Mouse (Mus musculus): Measurements from ENCODE around the gene Fxyd7. TPM values are rescaled to one million over a fixed set of nuclear protein-coding genes. Genes with fewer than 3 reads are reported as not detected.

Fxyd7 gene
- polyA plus RNA-seq, 1 experiment from 2014 or later, result 21.6 TPM

Small RNAs within 50 kb of the gene (microRNA-seq; reads per million reads assigned to microRNA genes)
- not detected for gene Mir7050

Other genes with a start within 250 kb of the Fxyd7 start
- 14.9 and 26.5 TPM in 2 replicates for gene Ffar2, start 227.7 kb downstream of the Fxyd7 start, polyA plus RNA-seq (2015; fragmentation: Nextera tagmentation; extraction: Ambion mirVana)
- gene Ffar3, start 195.3 kb downstream of the Fxyd7 start, polyA plus RNA-seq (2015; fragmentation: Nextera tagmentation; extraction: Ambion mirVana), result 0.31 and 0.41 TPM in 2 replicates
- gene Ffar1, start 189.9 kb downstream of the Fxyd7 start, polyA plus RNA-seq (2015; fragmentation: Nextera tagmentation; extraction: Ambion mirVana), result 0.26 and 0.30 TPM in 2 replicates
- 0.15 and 0.22 TPM in 2 replicates for gene Cd22, start 171.1 kb downstream of the Fxyd7 start, polyA plus RNA-seq (2015; fragmentation: Nextera tagmentation; extraction: Ambion mirVana)
- gene Mag, start 136.6 kb downstream of the Fxyd7 start, polyA plus RNA-seq (2015; fragmentation: Nextera tagmentation; extraction: Ambion mirVana), result 0.31 and 0.48 TPM in 2 replicates
- gene Hamp2, start 126.8 kb downstream of the Fxyd7 start, polyA plus RNA-seq (2015; fragmentation: Nextera tagmentation; extraction: Ambion mirVana), result 0.62 TPM in 1 of 2 replicates, not detected in the other
- 0.39 and 1.8 TPM in 2 replicates for gene Hamp, start 107.4 kb downstream of the Fxyd7 start, polyA plus RNA-seq (2015; fragmentation: Nextera tagmentation; extraction: Ambion mirVana)
- 19.9 and 22.9 TPM in 2 replicates for gene Usf2, start 94.7 kb downstream of the Fxyd7 start, polyA plus RNA-seq (2015; fragmentation: Nextera tagmentation; extraction: Ambion mirVana)
- gene Lsr, start 78.0 kb downstream of the Fxyd7 start, polyA plus RNA-seq (2015; fragmentation: Nextera tagmentation; extraction: Ambion mirVana), result 102 and 116 TPM in 2 replicates
- 8.7 and 9.7 TPM in 2 replicates for gene Fam187b, start 77.7 kb downstream of the Fxyd7 start, polyA plus RNA-seq (2015; fragmentation: Nextera tagmentation; extraction: Ambion mirVana)
- 27.1 and 29.0 TPM in 2 replicates for gene Fxyd5, start 9.0 kb downstream of the Fxyd7 start, polyA plus RNA-seq (2015; fragmentation: Nextera tagmentation; extraction: Ambion mirVana)
- gene Fxyd1, start 5.7 kb upstream of the Fxyd7 start, polyA plus RNA-seq (2015; fragmentation: Nextera tagmentation; extraction: Ambion mirVana), result 89.3 and 110 TPM in 2 replicates
- 1.6 and 1.9 TPM in 2 replicates for gene Lgi4, start 7.9 kb upstream of the Fxyd7 start, polyA plus RNA-seq (2015; fragmentation: Nextera tagmentation; extraction: Ambion mirVana)
- 364 and 383 TPM in 2 replicates for gene Fxyd3, start 25.2 kb upstream of the Fxyd7 start, polyA plus RNA-seq (2015; fragmentation: Nextera tagmentation; extraction: Ambion mirVana)
- gene Hpn, start 63.8 kb upstream of the Fxyd7 start, polyA plus RNA-seq (2015; fragmentation: Nextera tagmentation; extraction: Ambion mirVana), result 35.3 and 36.9 TPM in 2 replicates
- gene Scn1b, start 75.5 kb upstream of the Fxyd7 start, polyA plus RNA-seq (2015; fragmentation: Nextera tagmentation; extraction: Ambion mirVana), result 2.1 and 2.9 TPM in 2 replicates
- 52.6 and 54.6 TPM in 2 replicates for gene Gramd1a, start 104.4 kb upstream of the Fxyd7 start, polyA plus RNA-seq (2015; fragmentation: Nextera tagmentation; extraction: Ambion mirVana)
- gene Scgb2b2, start 239.0 kb upstream of the Fxyd7 start, polyA plus RNA-seq (2015; fragmentation: Nextera tagmentation; extraction: Ambion mirVana), result not detected in 2 replicates
- gene Scgb1b2, start 240.4 kb upstream of the Fxyd7 start, polyA plus RNA-seq (2015; fragmentation: Nextera tagmentation; extraction: Ambion mirVana), result not detected in 2 replicates

Data from stomach, embryonic 15.5 days (tissue).